Mouse (Mus musculus): Measurements from ENCODE around the gene Fgfr2. TPM values are rescaled to one million over a fixed set of nuclear protein-coding genes. Genes with fewer than 3 reads are reported as not detected.
A peak's percentile ranks its signal among the peaks of the same experiment; 100 is the strongest.

Fgfr2 gene
- polyA plus RNA-seq, 1 experiment: 14.7 TPM

DNA sequence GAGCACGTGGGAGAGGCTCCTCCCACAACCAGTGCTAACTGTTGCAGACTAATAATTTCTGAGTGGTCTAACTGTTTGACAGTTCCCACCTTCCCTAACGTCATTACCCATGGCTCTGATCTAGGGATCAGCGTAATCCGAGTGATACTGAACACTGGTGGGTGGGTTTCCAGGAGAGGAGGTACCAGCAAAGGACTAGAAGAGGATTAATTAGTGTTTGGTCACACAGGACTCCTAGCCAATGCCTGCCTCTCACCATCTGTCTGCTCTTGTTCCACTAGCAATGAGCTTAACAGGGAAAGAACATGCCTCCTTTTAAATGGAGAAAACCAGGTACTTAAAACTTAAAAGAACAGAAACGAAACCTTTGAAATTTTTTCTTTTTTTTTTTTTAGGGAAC, 364.3 kb downstream of the Fgfr2 start:
- no peaks in the 10 kb centered on the region for H3K27me3 ChIP-seq (ENCODE audit: control insufficient read depth, insufficient read depth, low read length)
- no peak overlapping the region for H3K4me3 ChIP-seq (ENCODE audit: low read depth, low read length)
- no peak overlapping the region for H3K27ac ChIP-seq (ENCODE audit: insufficient read depth, low read depth, low read length)
- TF ChIP-seq POLR2A (IDR thresholded peaks at IDR 0.05; ENCODE audit: low read depth, low read length) (no peak), CTCF (IDR thresholded peaks at IDR 0.05; ENCODE audit: extremely low read depth, insufficient read length, insufficient replicate concordance, low read depth, low read length) (no peak)
- 79% methylated on average over 5 of the region's 5 CpGs for WGBS
- H3K4me1 ChIP-seq (ENCODE audit: control insufficient read depth, insufficient read depth, insufficient read length, low read length): peaks cover 52% of the 10 kb centered on the region
- H3K36me3 ChIP-seq (ENCODE audit: control insufficient read depth, insufficient read depth, low read length): peaks cover 30% of the 10 kb centered on the region

DNA sequence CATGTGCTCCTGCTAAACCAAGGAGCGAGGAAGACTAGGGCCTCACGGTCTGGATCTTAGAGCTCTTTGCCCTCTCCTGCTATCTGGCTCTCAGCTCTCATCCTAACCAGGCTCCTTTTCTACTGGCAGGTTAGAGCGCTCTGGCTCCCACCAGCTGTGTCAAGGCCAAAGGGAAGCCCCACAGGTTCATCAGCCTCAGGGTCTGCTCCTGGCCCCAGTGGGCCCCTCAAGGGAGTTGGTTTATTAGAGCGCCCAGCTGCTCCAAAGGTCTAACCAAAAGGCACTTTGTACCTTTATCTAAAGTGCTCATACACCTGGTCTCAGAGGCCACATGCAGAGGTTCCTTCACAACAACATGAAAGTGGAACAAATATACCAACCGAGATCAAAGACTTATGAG, 366.8 kb downstream of the Fgfr2 start:
- peaks cover 26% of the 10 kb centered on the region for H3K36me3 ChIP-seq (ENCODE audit: control insufficient read depth, insufficient read depth, low read length)
- TF ChIP-seq POLR2A (IDR thresholded peaks at IDR 0.05; ENCODE audit: low read depth, low read length) (no peak), CTCF (IDR thresholded peaks at IDR 0.05; ENCODE audit: extremely low read depth, insufficient read length, insufficient replicate concordance, low read depth, low read length) (no peak)
- H3K4me1 ChIP-seq (ENCODE audit: control insufficient read depth, insufficient read depth, insufficient read length, low read length): peaks cover 46% of the 10 kb centered on the region
- WGBS: 31% methylated on average over 5 of the region's 5 CpGs
- no peak overlapping the region for H3K4me3 ChIP-seq (ENCODE audit: low read depth, low read length)
- H3K27me3 ChIP-seq (ENCODE audit: control insufficient read depth, insufficient read depth, low read length): no peaks in the 10 kb centered on the region
- H3K27ac ChIP-seq (ENCODE audit: insufficient read depth, low read depth, low read length): peak overlapping the region; percentile 97

DNA sequence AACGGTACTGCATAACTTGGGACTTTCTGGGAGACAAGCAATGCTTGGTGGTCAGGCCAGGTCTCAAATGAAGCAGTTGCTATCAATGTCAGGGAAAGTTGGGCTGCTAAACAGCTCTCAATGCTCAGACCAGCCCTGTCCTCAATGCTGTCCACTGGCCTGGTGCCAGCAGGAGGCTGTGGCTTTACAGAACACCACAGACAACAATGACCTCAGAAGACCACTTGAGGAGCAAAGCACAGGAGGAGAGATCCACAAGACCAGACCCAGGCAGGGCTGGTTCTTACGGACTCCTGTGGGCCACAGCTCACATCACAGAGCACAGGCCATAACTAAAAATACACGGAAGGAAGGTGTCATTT, 368.8 kb downstream of the Fgfr2 start:
- 52% methylated on average over 3 of the region's 3 CpGs for WGBS
- Histone ChIP-seq H3K4me3 (ENCODE audit: low read depth, low read length) (no peak overlapping the region), H3K36me3 (ENCODE audit: control insufficient read depth, insufficient read depth, low read length) (peaks cover 22% of the 10 kb centered on the region), H3K4me1 (ENCODE audit: control insufficient read depth, insufficient read depth, insufficient read length, low read length) (peaks cover 42% of the 10 kb centered on the region), H3K27ac (ENCODE audit: insufficient read depth, low read depth, low read length) (no peak overlapping the region), H3K27me3 (ENCODE audit: control insufficient read depth, insufficient read depth, low read length) (no peaks in the 10 kb centered on the region)
- no peak for TF ChIP-seq CTCF (IDR thresholded peaks at IDR 0.05; ENCODE audit: extremely low read depth, insufficient read length, insufficient replicate concordance, low read depth, low read length)
- TF ChIP-seq POLR2A (IDR thresholded peaks at IDR 0.05; ENCODE audit: low read depth, low read length): no peak

DNA sequence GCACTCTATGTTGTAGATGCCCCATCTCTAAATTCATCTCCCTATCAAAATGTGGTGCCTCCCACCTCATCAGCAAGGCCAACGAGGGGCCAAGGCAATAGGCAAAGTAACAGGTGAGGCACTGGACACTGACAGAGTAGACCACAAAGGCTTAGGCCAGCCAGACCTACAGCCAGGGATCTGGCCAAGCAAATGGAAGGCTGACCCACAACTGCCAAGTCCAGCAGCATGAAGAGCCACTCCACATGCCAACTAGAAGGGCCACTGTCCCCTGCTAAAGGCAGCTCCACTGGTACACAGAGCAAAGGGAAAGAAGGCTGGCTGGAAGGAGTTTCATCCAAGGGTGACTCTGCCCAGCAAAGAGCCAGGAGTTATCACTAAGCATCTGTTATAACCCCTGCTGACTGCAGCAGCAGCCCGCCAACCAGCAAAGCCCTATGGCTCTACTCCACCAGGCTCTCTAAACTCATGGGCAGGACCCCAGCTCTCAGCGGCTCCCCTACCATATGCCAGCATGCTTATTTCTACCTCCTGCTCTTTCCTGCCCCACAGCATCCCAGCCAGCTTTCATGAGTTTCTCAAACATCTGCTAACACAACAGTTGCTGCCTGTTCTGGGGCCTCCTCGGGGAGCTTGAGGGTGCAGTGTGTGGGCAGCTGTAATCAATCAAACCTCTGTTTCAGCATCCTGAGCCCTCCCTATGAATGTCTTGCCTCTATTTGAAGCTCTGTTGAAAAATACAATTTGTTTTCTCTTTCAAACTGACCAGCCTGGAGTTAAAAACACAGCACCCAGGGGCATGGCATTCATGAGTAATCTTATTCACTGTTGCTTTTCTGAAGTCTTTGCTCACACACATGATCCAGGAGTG, 369.4 kb downstream of the Fgfr2 start:
- WGBS: 80% methylated on average over 4 of the region's 4 CpGs
- no peak overlapping the region for H3K4me3 ChIP-seq (ENCODE audit: low read depth, low read length)
- peaks cover 41% of the 10 kb centered on the region for H3K4me1 ChIP-seq (ENCODE audit: control insufficient read depth, insufficient read depth, insufficient read length, low read length)
- H3K27me3 ChIP-seq (ENCODE audit: control insufficient read depth, insufficient read depth, low read length): no peaks in the 10 kb centered on the region
- no peak for TF ChIP-seq CTCF (IDR thresholded peaks at IDR 0.05; ENCODE audit: extremely low read depth, insufficient read length, insufficient replicate concordance, low read depth, low read length)
- no peak for TF ChIP-seq POLR2A (IDR thresholded peaks at IDR 0.05; ENCODE audit: low read depth, low read length)
- H3K36me3 ChIP-seq (ENCODE audit: control insufficient read depth, insufficient read depth, low read length): peaks cover 19% of the 10 kb centered on the region
- H3K27ac ChIP-seq (ENCODE audit: insufficient read depth, low read depth, low read length): no peak overlapping the region

DNA sequence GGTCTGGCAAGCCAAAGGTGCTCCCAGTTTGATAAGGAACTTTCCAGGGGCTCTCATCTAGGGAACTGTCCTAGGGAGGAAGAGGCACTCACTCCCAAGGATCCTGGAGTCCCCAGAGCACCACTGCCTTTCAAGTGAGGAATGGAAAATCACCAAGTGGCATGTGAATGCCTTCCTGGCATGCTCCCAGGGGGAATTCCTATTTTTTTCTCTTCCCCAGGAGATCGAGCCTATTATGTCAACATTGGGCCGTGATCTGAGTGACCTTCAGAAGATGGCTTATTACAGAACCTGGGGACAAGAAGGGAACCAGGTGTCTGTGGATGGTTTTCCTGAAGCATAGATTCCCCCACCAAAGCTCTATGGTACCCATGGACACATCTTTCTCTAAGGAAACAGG, 371.4 kb downstream of the Fgfr2 start:
- peaks cover 26% of the 10 kb centered on the region for H3K4me1 ChIP-seq (ENCODE audit: control insufficient read depth, insufficient read depth, insufficient read length, low read length)
- peaks cover 9% of the 10 kb centered on the region for H3K36me3 ChIP-seq (ENCODE audit: control insufficient read depth, insufficient read depth, low read length)
- no peaks in the 10 kb centered on the region for H3K27me3 ChIP-seq (ENCODE audit: control insufficient read depth, insufficient read depth, low read length)
- whole genome bisulfite sequencing: 24% methylated on average over 2 of the region's 2 CpGs
- TF ChIP-seq POLR2A (IDR thresholded peaks at IDR 0.05; ENCODE audit: low read depth, low read length) (no peak), CTCF (IDR thresholded peaks at IDR 0.05; ENCODE audit: extremely low read depth, insufficient read length, insufficient replicate concordance, low read depth, low read length) (no peak)
- no peak overlapping the region for H3K27ac ChIP-seq (ENCODE audit: insufficient read depth, low read depth, low read length)
- no peak overlapping the region for H3K4me3 ChIP-seq (ENCODE audit: low read depth, low read length)

DNA sequence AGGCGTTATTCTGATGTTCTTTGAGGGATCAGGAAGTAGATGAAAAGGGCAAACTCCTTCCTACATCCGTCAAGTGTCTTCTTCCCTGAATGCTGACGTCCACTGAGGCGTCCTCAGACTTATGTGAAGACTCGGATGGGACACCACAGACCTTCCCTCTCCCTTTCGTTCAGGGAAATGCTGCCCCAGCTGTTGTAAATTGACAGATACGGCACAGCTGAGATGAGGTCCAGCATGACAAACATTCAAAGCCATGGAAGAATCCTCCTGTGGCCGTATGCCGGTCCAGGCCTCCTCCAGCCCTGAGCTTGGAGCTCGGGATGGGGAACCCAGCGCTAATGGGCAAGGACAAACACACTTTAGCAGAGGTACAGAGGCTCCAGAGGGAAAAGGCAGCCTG, 373.6 kb downstream of the Fgfr2 start:
- TF ChIP-seq POLR2A (IDR thresholded peaks at IDR 0.05; ENCODE audit: low read depth, low read length) (no peak), CTCF (IDR thresholded peaks at IDR 0.05; ENCODE audit: extremely low read depth, insufficient read length, insufficient replicate concordance, low read depth, low read length) (no peak)
- peaks cover 10% of the 10 kb centered on the region for H3K36me3 ChIP-seq (ENCODE audit: control insufficient read depth, insufficient read depth, low read length)
- no peak overlapping the region for H3K4me3 ChIP-seq (ENCODE audit: low read depth, low read length)
- H3K27me3 ChIP-seq (ENCODE audit: control insufficient read depth, insufficient read depth, low read length): no peaks in the 10 kb centered on the region
- WGBS: 91% methylated on average over 11 of the region's 11 CpGs
- no peak overlapping the region for H3K27ac ChIP-seq (ENCODE audit: insufficient read depth, low read depth, low read length)
- H3K4me1 ChIP-seq (ENCODE audit: control insufficient read depth, insufficient read depth, insufficient read length, low read length): peaks cover 11% of the 10 kb centered on the region

DNA sequence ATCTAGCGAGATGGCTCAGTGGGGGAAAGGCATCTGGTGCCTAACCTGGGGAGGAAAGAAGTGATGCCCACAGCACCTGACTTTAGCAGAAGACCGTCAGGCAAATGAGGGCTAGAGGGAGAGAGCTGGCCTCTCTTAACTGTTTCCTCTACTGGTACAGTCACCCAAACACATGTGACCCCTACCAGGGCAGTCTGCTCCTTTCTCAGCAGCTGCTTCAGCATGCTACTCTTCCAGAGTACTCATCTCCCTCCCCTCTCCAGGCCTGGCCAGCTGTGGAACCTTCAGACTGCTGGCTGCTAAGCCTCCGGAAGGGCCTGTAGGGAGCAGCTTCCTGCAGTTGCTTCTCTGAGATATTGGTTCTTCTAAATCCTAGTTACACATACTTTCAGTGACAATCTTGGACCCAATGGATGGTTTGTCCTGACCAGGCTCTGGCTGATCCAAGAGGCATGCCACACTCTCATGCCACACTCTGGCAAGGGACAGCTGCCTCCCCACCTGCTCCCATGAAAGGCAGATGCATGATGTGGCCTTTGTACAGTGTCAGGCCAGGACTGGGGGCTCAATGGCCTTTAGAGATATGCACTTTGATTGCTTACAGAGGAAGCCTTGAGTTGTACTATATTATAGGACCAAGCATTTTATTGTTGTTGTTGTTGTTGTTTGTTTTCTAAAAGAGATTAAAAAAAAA, 374.9 kb downstream of the Fgfr2 start:
- no peak for TF ChIP-seq CTCF (IDR thresholded peaks at IDR 0.05; ENCODE audit: extremely low read depth, insufficient read length, insufficient replicate concordance, low read depth, low read length)
- TF ChIP-seq POLR2A (IDR thresholded peaks at IDR 0.05; ENCODE audit: low read depth, low read length): no peak
- Histone ChIP-seq H3K36me3 (ENCODE audit: control insufficient read depth, insufficient read depth, low read length) (peaks cover 10% of the 10 kb centered on the region), H3K27ac (ENCODE audit: insufficient read depth, low read depth, low read length) (no peak overlapping the region), H3K4me1 (ENCODE audit: control insufficient read depth, insufficient read depth, insufficient read length, low read length) (peaks cover 9% of the 10 kb centered on the region), H3K4me3 (ENCODE audit: low read depth, low read length) (no peak overlapping the region), H3K27me3 (ENCODE audit: control insufficient read depth, insufficient read depth, low read length) (no peaks in the 10 kb centered on the region)
- 81% methylated on average over 3 of the region's 3 CpGs for WGBS

Measured in small intestine, adult 2 months (tissue).